Mouse (Mus musculus) small intestine, adult 2 months (tissue): ENCODE measurements around the gene Nrp2.

Source experiments
- CTCF ChIP-seq: fragments of 200-500 bp; IDR thresholded peaks from 2 replicates; pipeline ENCODE4 v1.5.1; 2012; ENCODE audit warnings: low read depth, mild to moderate bottlenecking, control low read depth, inconsistent platforms, low read length, moderate library complexity, mixed read lengths; ENCODE audit not compliant: insufficient replicate concordance, insufficient read length; ENCODE audit errors: extremely low read depth
- POLR2A ChIP-seq: fragments of 200-500 bp; IDR thresholded peaks from 2 replicates; pipeline ENCODE4 v1.6.1; 2012; ENCODE audit warnings: low read depth, mild to moderate bottlenecking, control low read depth, inconsistent platforms, low read length, moderate library complexity

GRCm38 (mm10) chr1:62760086-62760485, 57.0 kb downstream of the Nrp2 start:
- TF ChIP-seq CTCF (no peak), POLR2A (no peak)
